Mouse (Mus musculus) liver, adult 2 months (tissue): ENCODE results near the gene Fbxw2. TPM values are rescaled to one million over a fixed set of nuclear protein-coding genes. Genes with fewer than 3 reads are reported as not detected.

Experiments
- DNase-seq: peaks from one replicate; pipeline ENCODE4 v3.0.0-alpha.2; 2011; ENCODE audit warnings: low read depth, low spot score; ENCODE audit errors: extremely low read depth
- H3K27ac ChIP-seq: fragments of 200-500 bp; replicated peaks from 2 replicates; pipeline ENCODE4 v1.5.1; 2012; ENCODE audit warnings: low read depth, mild to moderate bottlenecking, control low read depth, inconsistent platforms, low read length; ENCODE audit not compliant: insufficient read depth
- H3K27me3 ChIP-seq: fragments of 200-500 bp; 2 replicates; pipeline ENCODE4 v1.6.1; 2012; ENCODE audit warnings: mild to moderate bottlenecking, moderate library complexity, low read length, inconsistent platforms; ENCODE audit not compliant: control insufficient read depth, insufficient read depth
- H3K36me3 ChIP-seq: fragments of 200-500 bp; 2 replicates; pipeline ENCODE4 v1.6.1; 2012; ENCODE audit warnings: low read length, inconsistent platforms; ENCODE audit not compliant: control insufficient read depth, insufficient read depth
- H3K4me1 ChIP-seq: fragments of 200-500 bp; 2 replicates; pipeline ENCODE4 v1.6.1; 2011; ENCODE audit warnings: low read length; ENCODE audit not compliant: control insufficient read depth, insufficient read depth
- H3K4me3 ChIP-seq: fragments of 200-500 bp; 2 replicates; pipeline ENCODE4 v1.5.1; 2011; ENCODE audit warnings: low read depth, mild to moderate bottlenecking, control low read depth, low read length, moderate library complexity; ENCODE audit not compliant: insufficient read depth
- H3K79me2 ChIP-seq: fragments of 200-500 bp; 2 replicates; pipeline ENCODE4 v1.6.1; 2012; ENCODE audit warnings: inconsistent platforms, mild to moderate bottlenecking, low read length, moderate library complexity; ENCODE audit not compliant: control insufficient read depth, insufficient read depth
- H3K9ac ChIP-seq: fragments of 200-500 bp; 2 replicates; pipeline ENCODE4 v1.6.1; 2012; ENCODE audit warnings: low read depth, mild to moderate bottlenecking, control low read depth, inconsistent platforms, low read length
- CTCF ChIP-seq: fragments of 200-500 bp; IDR thresholded peaks from 2 replicates; pipeline ENCODE4 v1.5.1; 2011; ENCODE audit warnings: low read depth, low read length, control low read depth
- POLR2A ChIP-seq: fragments of 200-500 bp; IDR thresholded peaks from 2 replicates; pipeline ENCODE4 v1.6.1; 2011; ENCODE audit warnings: low read length, control low read depth; ENCODE audit not compliant: insufficient read depth; ENCODE audit errors: extremely low read depth
- WGBS: fragments of 180-500 bp; shearing (Covaris S2); methylation state at CpG from one replicate; pipeline ENCODE4 v1.1.7; 2018; 5-methylcytosine and 5-hydroxymethylcytosine counted together
- polyA plus RNA-seq: library from polyadenylated mRNA; depleted of rRNA; stranded (reverse); fragments of >200 nt; gene quantifications from 2 replicates; pipeline ENCODE4 v1.2.3, GENCODE M21; 2012; rRNA removed
- total RNA-seq: library from RNA; depleted of rRNA; stranded (reverse); fragments of >200 nt; gene quantifications from 2 replicates; pipeline ENCODE4 v1.2.3, GENCODE M21; 2014; rRNA removed

Fbxw2 gene
- total RNA-seq (49.9 and 51.9 TPM in 2 replicates), polyA plus RNA-seq (24.2 and 28.1 TPM in 2 replicates)

DNA sequence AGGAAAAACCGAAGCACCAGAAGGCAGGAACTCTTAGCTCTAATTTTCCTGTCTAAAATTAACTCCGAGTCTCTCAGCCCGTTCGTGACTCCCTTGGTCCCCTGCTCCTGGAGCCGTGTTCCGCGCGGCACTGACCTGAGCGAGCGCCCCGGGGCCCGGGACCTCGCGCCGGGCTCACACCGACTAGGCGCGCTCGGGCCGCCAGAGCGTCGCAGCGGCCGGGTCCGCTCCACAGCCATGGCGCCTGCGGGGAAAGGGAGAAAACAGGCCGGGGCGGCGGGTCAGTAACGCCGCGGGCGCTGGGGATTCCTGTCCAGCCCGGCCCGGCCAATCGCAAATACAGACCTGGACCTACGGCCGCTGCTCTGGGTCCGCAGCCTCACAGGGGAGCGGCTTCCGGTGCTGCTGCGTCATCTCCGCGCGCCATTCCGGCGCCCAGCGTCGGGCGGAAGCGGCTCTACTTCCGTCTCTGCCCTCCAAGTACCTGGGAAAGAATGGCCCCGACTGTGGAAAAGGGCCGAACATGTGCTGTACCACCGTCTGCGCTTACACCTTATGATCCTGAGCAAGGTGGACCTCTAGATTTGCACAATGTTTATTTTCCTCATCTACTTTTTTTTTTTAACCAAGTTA lies at the start of gene Fbxw2:
Fbxw2 (minus strand) TSS at position 485 of the 633 bp plus-strand sequence.
- peak; percentile 87 for DNase-seq
- Histone ChIP-seq H3K79me2 (peaks cover 10% of the 10 kb centered on the region), H3K27me3 (no peaks in the 10 kb centered on the region), H3K36me3 (peaks cover 13% of the 10 kb centered on the region), H3K9ac (peak within 1 kb of the TSS; percentile 99), H3K4me1 (peaks cover 14% of the 10 kb centered on the region), H3K4me3 (peak within 1 kb of the TSS; percentile 94), H3K27ac (peak within 1 kb of the TSS; percentile 94)
- peak; percentile 83 for TF ChIP-seq POLR2A
- TF ChIP-seq CTCF: no peak
- under 1% methylated on average over 56 of the region's 57 CpGs for WGBS

DNA sequence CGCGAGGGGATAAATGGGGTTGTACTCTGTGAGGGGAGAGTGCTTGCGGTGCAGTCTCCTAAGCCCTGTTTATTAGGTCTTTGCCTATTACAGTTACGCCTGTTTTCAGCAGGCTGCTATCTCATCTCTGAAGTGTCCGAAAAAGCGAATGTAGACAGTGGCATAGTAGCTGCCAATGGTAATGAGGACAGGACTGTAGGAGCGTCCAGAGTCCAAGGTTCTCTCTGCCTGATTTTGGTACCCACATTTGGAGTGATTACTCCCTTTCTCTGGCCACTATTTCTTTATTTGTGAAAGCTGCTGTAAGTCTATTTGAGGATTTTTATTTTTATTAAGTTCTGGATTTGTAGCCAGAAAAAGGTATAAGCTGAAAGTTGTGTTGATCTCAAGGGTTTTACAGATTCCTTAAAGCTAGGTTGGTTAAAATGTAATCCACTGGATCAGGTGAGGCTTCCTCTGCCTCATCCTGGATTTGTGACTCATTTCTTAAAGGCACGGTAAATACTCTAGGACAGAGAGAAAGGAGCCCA lies 48.8 kb upstream of the Fbxw2 start, which contains the start of gene Psmd5:
Psmd5 (minus strand) TSS at position 153 of the 530 bp plus-strand sequence.
- Histone ChIP-seq H3K4me1 (peaks cover 6% of the 10 kb centered on the region), H3K9ac (peak within 1 kb of the TSS; percentile 86), H3K4me3 (peak within 1 kb of the TSS; percentile 85), H3K36me3 (no peaks in the 10 kb centered on the region), H3K79me2 (peaks cover 27% of the 10 kb centered on the region), H3K27ac (peak within 1 kb of the TSS; percentile 99), H3K27me3 (no peaks in the 10 kb centered on the region)
- 9% methylated on average over 8 of the region's 8 CpGs for WGBS
- TF ChIP-seq POLR2A (no peak), CTCF (no peak)
- DNase-seq: peak; percentile 90

DNA sequence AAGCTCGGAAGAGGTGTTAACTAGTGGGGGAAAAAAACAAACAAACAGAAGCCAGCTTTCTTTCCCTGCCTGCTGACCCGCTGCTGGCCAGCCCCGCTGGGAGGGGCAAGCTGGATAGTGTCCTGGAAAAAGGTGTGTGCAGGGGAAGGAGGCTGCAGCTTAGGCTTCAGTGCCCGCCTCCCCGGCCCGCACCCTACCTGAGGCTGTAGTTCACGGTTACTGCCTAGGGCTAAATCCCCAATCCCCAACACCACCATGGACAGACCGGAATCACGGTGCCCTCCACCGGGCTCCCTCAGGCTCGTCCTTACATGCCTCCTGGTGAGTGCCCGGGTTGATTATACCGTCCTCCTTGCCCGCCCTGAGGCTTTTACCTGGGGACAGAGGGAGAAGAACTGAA lies 48.2 kb upstream of the Fbxw2 start, which contains the start of gene Cutal:
Cutal (plus strand) TSS at position 126 of the 400 bp plus-strand sequence.
- Histone ChIP-seq H3K36me3 (no peaks in the 10 kb centered on the region), H3K9ac (peak within 1 kb of the TSS; percentile 86), H3K4me1 (peaks cover 12% of the 10 kb centered on the region), H3K79me2 (peaks cover 28% of the 10 kb centered on the region), H3K27ac (peak within 1 kb of the TSS; percentile 99), H3K27me3 (no peaks in the 10 kb centered on the region), H3K4me3 (peak within 1 kb of the TSS; percentile 85)
- no peak for TF ChIP-seq CTCF
- TF ChIP-seq POLR2A: peak; percentile 62
- DNase-seq: no peak
- WGBS: 5% methylated on average over 14 of the region's 14 CpGs

DNA sequence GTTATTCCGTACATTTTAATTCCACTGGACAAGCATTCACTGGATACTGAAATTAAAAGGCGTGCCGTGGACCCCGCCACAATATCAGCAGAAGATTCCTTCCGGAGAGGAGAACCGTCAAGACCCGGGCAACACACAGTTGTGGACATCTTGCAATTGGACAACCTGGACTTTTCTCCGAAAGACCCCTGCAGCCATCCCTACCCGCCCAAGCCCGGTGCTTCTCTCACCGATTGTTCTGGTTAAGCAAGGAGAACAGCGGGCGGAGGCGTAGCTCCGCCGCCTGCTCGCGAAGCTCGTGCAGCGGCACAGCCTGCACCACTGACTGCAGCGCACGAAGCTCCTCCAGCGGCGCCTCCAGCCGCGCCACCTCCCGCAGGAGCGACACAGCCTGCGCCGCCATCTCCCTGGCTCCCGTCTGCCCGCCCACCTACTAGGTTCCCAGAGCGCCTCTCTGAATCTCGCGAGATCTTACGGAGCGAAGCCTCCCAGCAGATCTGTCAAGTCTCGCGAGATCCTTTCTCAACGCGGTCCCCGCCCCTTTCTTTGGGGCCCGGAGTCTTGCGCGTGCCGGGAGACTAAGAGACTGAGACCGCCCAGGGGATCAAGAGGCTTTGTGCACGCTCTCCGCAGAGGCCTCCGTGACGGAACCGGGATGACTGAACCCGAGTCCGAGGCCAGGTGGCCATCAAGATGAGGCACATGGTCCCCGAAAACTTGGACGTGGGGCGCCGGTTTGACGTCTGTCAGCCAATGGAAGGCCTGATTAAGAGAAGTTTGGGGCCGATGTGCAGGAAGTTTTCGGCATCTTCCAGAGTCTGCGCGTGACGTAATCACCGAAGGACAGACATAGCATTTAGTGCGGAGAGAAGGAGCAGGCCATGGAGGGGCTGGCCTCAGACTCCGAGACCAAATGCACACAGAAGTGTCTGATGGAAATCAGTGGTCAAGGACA lies 44.7 kb upstream of the Fbxw2 start:
- Histone ChIP-seq H3K4me1 (peaks cover 8% of the 10 kb centered on the region), H3K36me3 (peaks cover 1% of the 10 kb centered on the region; the same call in 1 of the 2 replicates), H3K79me2 (peaks cover 19% of the 10 kb centered on the region; the same call in 1 of the 2 replicates), H3K4me3 (peak overlapping the region; percentile 69), H3K27ac (peak overlapping the region; percentile 77), H3K27me3 (no peaks in the 10 kb centered on the region), H3K9ac (peak overlapping the region; percentile 82)
- under 1% methylated on average over 67 of the region's 67 CpGs for WGBS
- TF ChIP-seq POLR2A (peak; percentile 66), CTCF (no peak)
- DNase-seq: peak; percentile 93

DNA sequence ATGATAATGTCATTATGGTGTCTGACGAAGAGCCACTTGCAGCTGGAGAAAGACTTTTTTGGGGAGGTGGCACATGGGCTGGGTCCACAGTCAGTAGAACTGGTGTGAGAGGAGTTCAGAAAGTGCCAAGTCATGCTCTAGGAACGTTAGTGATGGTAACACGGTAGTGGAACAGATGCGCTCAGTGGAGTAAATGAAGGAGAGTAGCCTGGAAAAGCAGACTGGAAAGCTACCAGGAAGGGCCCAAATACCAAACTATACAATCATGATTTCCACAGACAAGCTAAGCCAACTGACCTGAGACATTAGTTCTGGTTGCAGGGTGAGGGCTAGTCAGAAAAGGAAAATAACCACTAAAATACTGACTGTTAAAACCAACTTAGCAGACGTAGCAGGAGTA lies 43.6 kb upstream of the Fbxw2 start:
- no peak overlapping the region; the same call in 1 of the 2 replicates for H3K9ac ChIP-seq
- no peaks in the 10 kb centered on the region for H3K27me3 ChIP-seq
- peaks cover 19% of the 10 kb centered on the region; the same call in 1 of the 2 replicates for H3K79me2 ChIP-seq
- H3K36me3 ChIP-seq: peaks cover 12% of the 10 kb centered on the region
- no peak for TF ChIP-seq CTCF
- no peak for TF ChIP-seq POLR2A
- H3K4me1 ChIP-seq: peaks cover 8% of the 10 kb centered on the region
- 24% methylated on average over 5 of the region's 5 CpGs for WGBS
- no peak overlapping the region for H3K27ac ChIP-seq
- H3K4me3 ChIP-seq: peak overlapping the region; percentile 26; the same call in 1 of the 2 replicates
- DNase-seq: peak; percentile 55
